Mouse (Mus musculus) gastrocnemius, adult 8-10 months (tissue): ENCODE results near the gene Aoc1. TPM values are rescaled to one million over a fixed set of nuclear protein-coding genes. Genes with fewer than 3 reads are reported as not detected.
"Not testable (repeated sequence)": the region's sequence is repeated elsewhere in the genome, so short reads cannot be mapped to it uniquely, and the experiment has no call there.

Experiments used
- DNase-seq, 2 experiments: peaks; one replicate each; pipeline ENCODE4 v3.0.0; 2022; ENCODE audit warnings: low spot score in 2 of 2
- total RNA-seq, 4 experiments: library from RNA; stranded (reverse); gene quantifications; 2 replicates each; pipeline ENCODE4 v1.2.4; 2022

The Aoc1 gene
- total RNA-seq, 4 experiments from 2014 or later: not detected

- no peak for DNase-seq
These were observed 11.8 kb upstream of the Aoc1 start for GRCm38 (mm10) chr6:48860851-48861250.

DNA sequence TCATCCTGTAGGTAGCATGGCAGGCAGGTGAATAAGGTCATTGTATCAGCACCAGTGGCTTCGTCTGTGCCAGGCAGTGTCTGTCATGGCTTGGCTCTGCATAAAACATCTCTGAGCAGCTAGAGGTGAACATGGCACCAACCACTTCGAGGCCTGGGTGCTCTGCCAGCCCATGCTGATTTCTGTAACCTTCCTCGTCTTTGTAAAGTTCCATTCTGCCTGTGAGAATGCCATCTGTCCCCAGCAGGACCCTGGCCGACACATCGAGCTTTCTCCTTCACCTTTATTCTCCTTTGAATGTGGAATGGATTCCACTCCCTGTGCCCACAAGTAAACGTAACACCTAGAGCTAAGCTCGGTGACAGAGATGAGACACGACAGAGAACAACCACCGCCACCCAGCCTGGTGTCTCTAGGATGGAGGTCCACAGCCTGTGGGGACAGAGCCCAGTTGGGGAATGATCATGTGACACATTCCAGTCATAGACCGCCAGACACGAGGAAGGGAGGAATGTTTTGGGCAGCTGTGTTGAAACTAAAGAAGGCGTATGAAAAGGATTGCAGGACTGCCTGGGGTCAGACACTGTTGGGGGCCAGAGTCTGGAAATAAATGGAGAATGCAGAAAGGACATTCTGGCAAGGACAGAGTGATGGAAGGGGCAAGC lies 10.9 kb upstream of the Aoc1 start:
- no peak for DNase-seq

GRCm38 (mm10) chr6:48862816-48863215 lies 9.9 kb upstream of the Aoc1 start:
- no peak for DNase-seq

DNA sequence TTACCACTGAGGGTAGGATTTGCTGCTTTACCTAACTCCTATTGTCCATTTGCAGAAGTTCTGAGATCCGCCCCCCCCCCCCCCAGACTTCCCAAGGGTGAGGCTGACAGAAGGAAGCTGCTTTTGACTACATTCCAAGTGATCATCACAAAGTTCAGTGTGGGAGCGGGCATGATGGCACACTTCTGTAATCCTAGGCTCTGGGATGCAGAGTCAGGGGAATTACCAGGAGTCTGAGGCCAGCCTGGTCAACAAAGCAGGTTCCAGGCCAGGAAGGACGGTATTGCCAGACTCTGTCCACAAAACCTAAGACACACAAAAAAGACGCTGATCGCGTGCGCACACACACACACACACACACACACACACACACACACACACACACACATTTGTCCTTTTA lies 9.2 kb upstream of the Aoc1 start:
- no peak for DNase-seq

DNA sequence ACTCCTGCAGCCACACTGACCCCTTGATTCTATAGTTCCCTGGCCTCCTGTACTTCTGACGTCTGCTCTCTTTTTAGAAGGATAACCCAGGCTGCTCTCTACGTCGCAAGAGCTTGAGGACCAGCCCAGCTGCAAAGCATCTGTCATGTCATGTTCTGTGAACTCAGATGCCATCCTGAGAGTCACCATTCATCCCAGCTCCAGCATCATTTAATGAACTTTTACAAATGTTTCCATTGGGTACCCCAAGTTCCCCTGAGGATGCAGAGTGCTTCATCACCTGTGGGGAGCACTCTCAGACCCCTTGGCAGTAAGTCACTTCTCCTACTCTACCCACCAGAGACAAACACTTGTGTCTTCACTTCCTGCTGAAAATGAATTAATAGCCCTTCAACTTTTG lies 8.5 kb upstream of the Aoc1 start:
- DNase-seq: no peak

DNA sequence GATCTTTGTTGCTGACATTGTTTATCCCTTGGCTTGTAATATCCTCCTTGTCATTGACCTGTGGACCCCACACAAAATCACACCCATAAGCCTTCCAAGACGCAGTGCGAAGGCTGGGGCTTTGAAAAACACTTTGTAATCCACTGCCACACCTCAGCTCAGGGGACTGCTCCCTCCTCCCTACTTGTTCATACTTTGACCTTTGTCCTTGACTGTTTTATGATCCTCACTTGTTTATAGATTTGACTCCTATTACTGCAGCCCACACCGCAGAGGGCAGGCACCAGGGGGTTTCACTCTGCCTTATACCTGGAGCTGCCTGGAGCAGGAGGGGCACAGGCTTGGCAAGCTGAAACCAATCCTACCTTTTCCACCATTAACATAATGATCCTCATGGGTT lies 8.0 kb upstream of the Aoc1 start:
- DNase-seq: no peak

- DNase-seq: no peak
These were observed 7.4 kb upstream of the Aoc1 start for GRCm38 (mm10) chr6:48865152-48865745.

DNA sequence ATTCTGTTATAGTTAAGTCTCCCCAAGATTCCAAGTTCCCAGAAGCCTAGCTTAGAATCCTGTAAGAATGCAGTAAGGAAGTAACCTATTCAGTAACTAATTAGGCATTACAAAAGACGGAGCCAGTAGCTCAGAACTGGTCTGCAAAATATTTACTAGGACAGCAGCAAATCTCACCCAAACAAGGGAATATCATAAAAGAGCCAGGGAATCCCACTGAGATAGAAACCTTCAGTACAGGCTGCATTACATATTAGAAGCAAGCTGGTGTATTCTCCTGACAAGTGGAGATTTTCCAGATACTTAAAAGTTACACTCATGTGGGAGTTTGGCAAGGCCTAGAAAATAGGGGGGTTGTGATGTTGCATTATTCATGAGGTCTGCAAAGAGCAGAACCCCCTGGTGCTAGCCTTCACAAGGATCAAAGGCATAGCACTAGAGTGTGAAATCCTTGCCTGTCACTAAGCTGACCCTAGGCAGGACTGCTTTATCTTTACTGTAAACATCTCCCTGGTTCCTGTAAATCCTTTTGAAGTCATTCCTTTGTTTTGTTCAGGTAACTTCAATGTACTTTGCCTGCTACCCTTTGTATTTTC lies 6.2 kb upstream of the Aoc1 start:
- not testable (repeated sequence) for DNase-seq

- no peak for DNase-seq
These were observed 5.5 kb upstream of the Aoc1 start for GRCm38 (mm10) chr6:48867158-48867557.

DNA sequence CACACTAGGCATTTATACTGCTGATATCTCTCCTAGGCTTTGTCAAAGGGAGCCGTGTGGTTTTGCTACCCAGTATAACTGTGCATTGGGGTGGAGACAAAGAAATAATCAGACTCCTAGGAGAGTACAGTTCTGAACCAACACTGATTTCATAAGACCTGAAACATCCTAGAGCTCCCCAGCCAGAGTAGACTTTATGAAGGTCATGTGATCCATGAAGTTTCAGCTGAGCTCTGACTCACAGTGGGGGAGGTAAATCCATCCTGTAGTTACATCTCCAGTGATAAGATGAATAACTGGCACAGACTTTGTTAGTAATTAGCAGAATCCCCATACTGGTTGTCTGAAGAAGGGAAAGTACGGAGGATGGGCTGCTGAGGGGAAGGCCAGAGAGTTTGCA lies 2.9 kb upstream of the Aoc1 start:
- no peak for DNase-seq

GRCm38 (mm10) chr6:48874576-48874975 lies 1.9 kb downstream of the Aoc1 start:
- DNase-seq: no peak

GRCm38 (mm10) chr6:48875515-48875914 lies 2.8 kb downstream of the Aoc1 start:
- DNase-seq: no peak

GRCm38 (mm10) chr6:48876510-48877135 lies 3.9 kb downstream of the Aoc1 start:
- DNase-seq: no peak

- DNase-seq: no peak
These were observed 21.5 kb downstream of the Aoc1 start for GRCm38 (mm10) chr6:48894203-48894602.

- no peak for DNase-seq
These were observed 22.5 kb downstream of the Aoc1 start for GRCm38 (mm10) chr6:48894938-48895818.

- DNase-seq: no peak
These were observed 23.2 kb downstream of the Aoc1 start for GRCm38 (mm10) chr6:48895941-48896340.

- no peak for DNase-seq
These were observed 24.3 kb downstream of the Aoc1 start for GRCm38 (mm10) chr6:48896956-48897355.

GRCm38 (mm10) chr6:48901316-48901715 lies 28.6 kb downstream of the Aoc1 start:
- DNase-seq: not testable (repeated sequence)

DNA sequence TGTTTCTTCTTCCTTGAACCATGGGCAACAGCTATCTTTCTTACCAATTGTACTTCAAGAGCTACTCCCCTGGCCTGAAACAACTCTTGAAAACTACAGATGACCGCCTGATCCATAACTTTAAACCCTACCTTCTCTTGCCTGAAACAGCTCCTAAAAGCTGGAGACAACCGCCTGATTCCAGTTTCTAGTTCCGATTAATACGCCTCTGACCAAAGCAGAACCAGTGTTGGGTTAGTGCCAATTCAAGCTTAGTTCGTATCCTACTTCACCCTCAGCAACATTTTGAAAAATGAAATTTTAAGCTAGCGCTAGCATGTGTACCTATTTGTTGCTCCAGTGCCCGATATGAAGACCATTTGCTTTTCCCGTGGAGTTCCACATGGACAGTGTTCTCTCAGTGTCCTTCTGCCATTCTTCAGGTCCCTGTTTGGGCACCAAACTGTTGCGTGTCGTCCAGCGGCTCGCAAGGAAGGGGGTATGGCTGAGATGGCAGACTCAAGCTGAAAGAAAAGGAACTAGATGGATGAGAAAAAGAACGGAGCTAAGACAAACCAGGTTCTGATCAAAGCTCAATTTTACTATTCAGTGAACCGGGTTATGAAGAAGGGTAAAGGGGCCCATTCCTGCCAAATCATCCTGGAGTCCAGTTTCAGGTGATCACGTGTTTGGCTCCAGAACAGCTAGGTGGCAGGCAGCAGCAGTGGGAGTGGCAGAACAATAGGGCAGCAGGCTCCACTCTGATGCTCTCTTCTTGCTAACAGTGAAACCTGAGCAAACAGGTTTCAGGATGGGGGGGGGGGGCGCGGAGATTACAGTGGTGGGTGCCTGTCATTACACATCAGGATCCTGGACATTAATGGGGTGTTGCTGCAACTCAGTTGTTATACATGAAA lies 30.1 kb downstream of the Aoc1 start:
- DNase-seq: no peak

DNA sequence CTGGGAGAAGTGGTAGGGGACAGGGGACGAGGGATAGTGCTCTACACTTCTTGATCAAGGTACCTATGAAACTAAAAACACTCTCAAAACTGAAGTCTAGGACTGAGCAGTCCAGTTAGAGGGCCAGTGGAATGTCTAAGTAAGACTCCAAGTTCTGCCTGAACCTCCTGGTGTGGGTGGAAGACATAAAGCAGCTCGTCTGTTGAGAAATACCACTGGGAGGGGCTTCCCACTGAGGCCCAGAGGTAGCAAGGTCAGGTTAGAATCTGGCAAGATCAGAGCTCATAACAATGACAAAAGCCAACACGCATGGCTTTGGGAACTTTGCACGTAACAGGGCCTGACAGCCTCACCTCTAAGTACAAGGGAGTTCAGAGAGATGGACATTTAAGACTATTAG lies 30.7 kb downstream of the Aoc1 start:
- no peak for DNase-seq

DNA sequence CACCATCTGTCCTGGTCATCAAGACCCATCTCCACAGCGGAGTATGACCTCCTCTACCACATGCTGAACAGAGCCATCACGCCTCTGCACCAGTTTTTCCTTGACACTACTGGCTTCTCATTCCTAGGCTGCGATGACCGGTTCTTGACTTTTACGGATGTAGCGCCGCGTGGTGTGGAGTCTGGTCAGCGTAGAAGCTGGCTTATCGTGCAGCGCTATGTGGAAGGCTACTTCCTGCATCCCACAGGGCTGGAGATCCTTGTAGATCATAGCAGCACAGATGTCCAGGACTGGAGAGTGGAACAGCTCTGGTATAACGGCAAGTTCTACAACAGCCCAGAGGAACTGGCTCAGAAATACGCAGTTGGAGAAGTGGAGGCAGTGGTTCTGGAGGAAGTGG lies 32.9 kb downstream of the Aoc1 start:
- no peak for DNase-seq
